Mouse (Mus musculus) forebrain, embryonic 12.5 days (tissue): Measurements from ENCODE around the gene Arhgef3. TPM values are rescaled to one million over a fixed set of nuclear protein-coding genes. Genes with fewer than 3 reads are reported as not detected.

Source experiments
- ATAC-seq: fragments of 200-750 bp; cut with Nextera tagmentation; 2 replicates; pipeline ENCODE4 v1.8.0; 2017; ENCODE audit warnings: moderate TSS enrichment; ENCODE audit not compliant: low FRiP score
- H3K27ac ChIP-seq: fragments of 300-500 bp; sonication (generic); 2 replicates; pipeline ENCODE4 v1.5.1; 2016; ENCODE audit warnings: mild to moderate bottlenecking
- H3K27me3 ChIP-seq: fragments of 300-500 bp; sonication (generic); 2 replicates; pipeline ENCODE4 v1.6.1; 2016; ENCODE audit warnings: mild to moderate bottlenecking
- H3K36me3 ChIP-seq: fragments of 300-500 bp; sonication (generic); replicated peaks from 2 replicates; pipeline ENCODE4 v1.6.1; 2016; ENCODE audit warnings: mild to moderate bottlenecking
- H3K4me1 ChIP-seq: fragments of 300-500 bp; sonication (generic); 2 replicates; pipeline ENCODE4 v1.6.1; 2016
- H3K4me2 ChIP-seq: fragments of 300-500 bp; sonication (generic); 2 replicates; pipeline ENCODE4 v1.6.1; 2016; ENCODE audit warnings: mild to moderate bottlenecking, moderate library complexity
- H3K4me3 ChIP-seq: fragments of 300-500 bp; sonication (generic); replicated peaks from 2 replicates; pipeline ENCODE4 v1.5.1; 2016; ENCODE audit warnings: mild to moderate bottlenecking
- H3K9ac ChIP-seq: fragments of 300-500 bp; sonication (generic); 2 replicates; pipeline ENCODE4 v1.6.1; 2016; ENCODE audit warnings: mild to moderate bottlenecking
- H3K9me3 ChIP-seq: fragments of 300-500 bp; sonication (generic); 2 replicates; pipeline ENCODE4 v1.6.1; 2016
- WGBS: fragments of 180-500 bp; shearing (Covaris S2); methylation state at CpG from one replicate; pipeline ENCODE4 v1.1.7; 2016; 5-methylcytosine and 5-hydroxymethylcytosine counted together
- polyA plus RNA-seq: library from polyadenylated mRNA; unstranded; fragments of >200 nt; fragmentation: Nextera tagmentation; extraction: Ambion mirVana; gene quantifications from 2 replicates; pipeline ENCODE4 v1.2.1, GENCODE M21; 2016

Gene Arhgef3
- polyA plus RNA-seq, 1 experiment from 2014 or later = 2.4 TPM

- Histone ChIP-seq H3K27me3 (no peaks in the 10 kb centered on the region), H3K9ac (no peak overlapping the region), H3K9me3 (no peaks in the 10 kb centered on the region), H3K4me2 (no peak overlapping the region), H3K27ac (no peak overlapping the region), H3K4me1 (no peaks in the 10 kb centered on the region), H3K4me3 (no peak overlapping the region), H3K36me3 (no peaks in the 10 kb centered on the region)
- 85% methylated on average over 6 of the region's 6 CpGs for WGBS
- no peak for ATAC-seq
Measured at GRCm38 (mm10) chr14:27325537-27325936, 210.8 kb downstream of the Arhgef3 start.

- no peaks in the 10 kb centered on the region for H3K9me3 ChIP-seq
- no peak overlapping the region for H3K4me3 ChIP-seq
- 80% methylated on average over 3 of the region's 3 CpGs for WGBS
- H3K27me3 ChIP-seq = no peaks in the 10 kb centered on the region
- no peak overlapping the region for H3K9ac ChIP-seq
- no peak for ATAC-seq
- H3K27ac ChIP-seq = no peak overlapping the region
- no peaks in the 10 kb centered on the region for H3K4me1 ChIP-seq
- no peak overlapping the region for H3K4me2 ChIP-seq
- no peaks in the 10 kb centered on the region for H3K36me3 ChIP-seq
Measured at GRCm38 (mm10) chr14:27327862-27328261, 213.2 kb downstream of the Arhgef3 start.

GRCm38 (mm10) chr14:27328952-27329351 lies 214.3 kb downstream of the Arhgef3 start:
- H3K9ac ChIP-seq = no peak overlapping the region
- ATAC-seq = no peak
- H3K9me3 ChIP-seq = no peaks in the 10 kb centered on the region
- no peaks in the 10 kb centered on the region for H3K36me3 ChIP-seq
- H3K4me3 ChIP-seq = no peak overlapping the region
- no peak overlapping the region for H3K4me2 ChIP-seq
- H3K27me3 ChIP-seq = peaks cover 4% of the 10 kb centered on the region
- no peaks in the 10 kb centered on the region for H3K4me1 ChIP-seq
- WGBS = 86% methylated on average over 3 of the region's 3 CpGs
- no peak overlapping the region for H3K27ac ChIP-seq

GRCm38 (mm10) chr14:27331490-27332035 lies 216.9 kb downstream of the Arhgef3 start:
- Histone ChIP-seq H3K9me3 (no peaks in the 10 kb centered on the region), H3K27ac (no peak overlapping the region), H3K9ac (no peak overlapping the region), H3K36me3 (no peaks in the 10 kb centered on the region), H3K4me1 (peaks cover 13% of the 10 kb centered on the region), H3K4me3 (no peak overlapping the region), H3K27me3 (peaks cover 24% of the 10 kb centered on the region), H3K4me2 (no peak overlapping the region)
- 70% methylated on average over 10 of the region's 10 CpGs for WGBS
- ATAC-seq = no peak

GRCm38 (mm10) chr14:27332359-27332987 lies 217.8 kb downstream of the Arhgef3 start:
- H3K9me3 ChIP-seq = no peaks in the 10 kb centered on the region
- no peak for ATAC-seq
- no peak overlapping the region for H3K9ac ChIP-seq
- H3K27me3 ChIP-seq = peaks cover 33% of the 10 kb centered on the region
- no peak overlapping the region for H3K4me2 ChIP-seq
- peaks cover 15% of the 10 kb centered on the region for H3K4me1 ChIP-seq
- no peaks in the 10 kb centered on the region for H3K36me3 ChIP-seq
- H3K27ac ChIP-seq = no peak overlapping the region
- H3K4me3 ChIP-seq = no peak overlapping the region
- WGBS = 47% methylated on average over 4 of the region's 4 CpGs

GRCm38 (mm10) chr14:27335331-27336207 lies 220.9 kb downstream of the Arhgef3 start:
- Histone ChIP-seq H3K9ac (peak overlapping the region; percentile 50), H3K4me3 (peak overlapping the region; percentile 52), H3K27ac (no peak overlapping the region), H3K27me3 (peaks cover 35% of the 10 kb centered on the region), H3K4me2 (peak overlapping the region; percentile 95), H3K9me3 (no peaks in the 10 kb centered on the region), H3K36me3 (no peaks in the 10 kb centered on the region), H3K4me1 (peaks cover 15% of the 10 kb centered on the region)
- WGBS = 2% methylated on average over 37 of the region's 37 CpGs
- ATAC-seq = peak; percentile 86

GRCm38 (mm10) chr14:27336208-27337114 lies 221.8 kb downstream of the Arhgef3 start:
- H3K4me3 ChIP-seq = peak overlapping the region; percentile 52
- H3K9me3 ChIP-seq = no peaks in the 10 kb centered on the region
- no peaks in the 10 kb centered on the region for H3K36me3 ChIP-seq
- peak; percentile 27; the same call in 1 of the 2 replicates for ATAC-seq
- 3% methylated on average over 34 of the region's 34 CpGs for WGBS
- no peak overlapping the region for H3K27ac ChIP-seq
- peak overlapping the region; percentile 50 for H3K9ac ChIP-seq
- H3K4me2 ChIP-seq = peak overlapping the region; percentile 95
- H3K27me3 ChIP-seq = peaks cover 35% of the 10 kb centered on the region
- peaks cover 15% of the 10 kb centered on the region for H3K4me1 ChIP-seq

GRCm38 (mm10) chr14:27337156-27337555 lies 222.5 kb downstream of the Arhgef3 start:
- Histone ChIP-seq H3K36me3 (no peaks in the 10 kb centered on the region), H3K4me3 (no peak overlapping the region), H3K27ac (no peak overlapping the region), H3K9ac (no peak overlapping the region), H3K4me1 (peaks cover 15% of the 10 kb centered on the region), H3K4me2 (no peak overlapping the region), H3K27me3 (peaks cover 35% of the 10 kb centered on the region), H3K9me3 (no peaks in the 10 kb centered on the region)
- ATAC-seq = no peak
- 73% methylated on average over 6 of the region's 6 CpGs for WGBS

- Histone ChIP-seq H3K4me1 (peaks cover 15% of the 10 kb centered on the region), H3K27ac (no peak overlapping the region), H3K4me2 (no peak overlapping the region), H3K4me3 (no peak overlapping the region), H3K9ac (no peak overlapping the region), H3K9me3 (no peaks in the 10 kb centered on the region), H3K27me3 (peaks cover 35% of the 10 kb centered on the region), H3K36me3 (no peaks in the 10 kb centered on the region)
- ATAC-seq = no peak
- WGBS = 39% methylated on average over 12 of the region's 12 CpGs
Measured at GRCm38 (mm10) chr14:27338034-27338708, 223.5 kb downstream of the Arhgef3 start.

GRCm38 (mm10) chr14:27340682-27341415 lies 226.2 kb downstream of the Arhgef3 start:
- peaks cover 9% of the 10 kb centered on the region for H3K4me1 ChIP-seq
- H3K36me3 ChIP-seq = no peaks in the 10 kb centered on the region
- H3K9ac ChIP-seq = no peak overlapping the region
- no peak overlapping the region for H3K27ac ChIP-seq
- WGBS = 87% methylated on average over 5 of the region's 5 CpGs
- H3K9me3 ChIP-seq = no peaks in the 10 kb centered on the region
- H3K4me3 ChIP-seq = no peak overlapping the region
- ATAC-seq = no peak
- no peak overlapping the region for H3K4me2 ChIP-seq
- H3K27me3 ChIP-seq = peaks cover 18% of the 10 kb centered on the region

- H3K4me3 ChIP-seq = no peak overlapping the region
- WGBS = 82% methylated on average over 5 of the region's 5 CpGs
- H3K9me3 ChIP-seq = no peaks in the 10 kb centered on the region
- peaks cover 11% of the 10 kb centered on the region for H3K27me3 ChIP-seq
- H3K36me3 ChIP-seq = no peaks in the 10 kb centered on the region
- peaks cover 3% of the 10 kb centered on the region for H3K4me1 ChIP-seq
- H3K9ac ChIP-seq = no peak overlapping the region
- no peak overlapping the region for H3K27ac ChIP-seq
- H3K4me2 ChIP-seq = no peak overlapping the region
- no peak for ATAC-seq
Measured at GRCm38 (mm10) chr14:27341486-27341885, 226.8 kb downstream of the Arhgef3 start.
